Mouse (Mus musculus): Measurements from ENCODE around the gene Gstm6. TPM values are rescaled to one million over a fixed set of nuclear protein-coding genes. Genes with fewer than 3 reads are reported as not detected.
"Not testable (repeated sequence)": the region's sequence is repeated elsewhere in the genome, so short reads cannot be mapped to it uniquely, and the experiment has no call there.

Gstm6 gene
- polyA plus RNA-seq (2015; fragmentation: Nextera tagmentation; extraction: Ambion mirVana): 17.9 and 22.0 TPM in 2 replicates

DNA sequence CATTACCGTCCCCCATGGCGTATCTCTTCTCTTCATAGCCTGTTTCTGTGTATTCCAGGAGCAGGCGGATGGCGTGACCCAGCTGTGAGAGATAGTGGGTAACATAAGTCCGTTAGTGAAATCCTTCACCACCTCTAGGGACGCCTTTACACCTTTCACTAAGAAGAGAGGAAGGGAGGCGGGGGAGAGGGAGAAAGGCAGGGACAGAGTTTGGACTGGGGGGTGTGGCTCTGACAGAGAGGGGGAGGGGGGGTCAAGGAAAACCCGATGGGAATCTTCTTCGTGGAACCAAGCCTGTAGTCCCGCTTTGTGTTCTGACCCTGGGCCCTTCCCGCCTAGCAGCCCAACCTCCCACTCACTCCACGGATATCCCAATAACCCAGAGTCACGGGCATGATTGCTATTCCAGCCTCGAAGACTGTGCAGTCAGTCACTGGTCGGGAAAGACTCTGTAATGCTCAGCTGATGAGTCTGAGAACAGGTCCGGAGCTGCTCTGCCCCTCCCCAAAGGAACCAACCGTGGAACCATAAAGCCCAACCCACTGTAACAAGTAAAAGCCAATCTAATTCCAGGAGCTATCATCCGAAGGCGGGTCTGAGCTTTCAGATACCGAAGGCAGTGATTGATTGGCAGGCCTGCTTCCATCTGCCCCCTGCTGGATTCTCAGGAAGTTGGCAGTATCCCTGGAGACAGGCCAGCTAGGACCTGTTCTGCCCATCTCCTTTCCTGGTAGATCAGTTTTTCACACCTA is at the start of gene Gstm6:
TSS of gene Gstm6 (minus strand) at position 511 of the 752 bp plus-strand sequence.
- H3K36me3 ChIP-seq (ENCODE audit: control insufficient read depth, insufficient read depth, low read length): no peaks in the 10 kb centered on the region
- H3K9me3 ChIP-seq (ENCODE audit: control insufficient read depth, low read length): no peaks in the 10 kb centered on the region
- peak; percentile 91 for ATAC-seq
- no peaks in the 10 kb centered on the region for H3K27me3 ChIP-seq (replicated peaks; ENCODE audit: control insufficient read depth, insufficient read depth, low read length)
- WGBS: 16% methylated on average over 20 of the region's 20 CpGs
- peak within 1 kb of the TSS; percentile 28 for H3K4me3 ChIP-seq (ENCODE audit: low read length)
- H3K4me2 ChIP-seq (ENCODE audit: low read depth, low read length): peak within 1 kb of the TSS; percentile 39
- no peaks in the 10 kb centered on the region for H3K4me1 ChIP-seq (ENCODE audit: control insufficient read depth, insufficient read depth, low read length)
- H3K27ac ChIP-seq (ENCODE audit: low read length): no peak within 1 kb of the TSS
- no peak within 1 kb of the TSS for H3K9ac ChIP-seq (ENCODE audit: low read depth, low read length)

DNA sequence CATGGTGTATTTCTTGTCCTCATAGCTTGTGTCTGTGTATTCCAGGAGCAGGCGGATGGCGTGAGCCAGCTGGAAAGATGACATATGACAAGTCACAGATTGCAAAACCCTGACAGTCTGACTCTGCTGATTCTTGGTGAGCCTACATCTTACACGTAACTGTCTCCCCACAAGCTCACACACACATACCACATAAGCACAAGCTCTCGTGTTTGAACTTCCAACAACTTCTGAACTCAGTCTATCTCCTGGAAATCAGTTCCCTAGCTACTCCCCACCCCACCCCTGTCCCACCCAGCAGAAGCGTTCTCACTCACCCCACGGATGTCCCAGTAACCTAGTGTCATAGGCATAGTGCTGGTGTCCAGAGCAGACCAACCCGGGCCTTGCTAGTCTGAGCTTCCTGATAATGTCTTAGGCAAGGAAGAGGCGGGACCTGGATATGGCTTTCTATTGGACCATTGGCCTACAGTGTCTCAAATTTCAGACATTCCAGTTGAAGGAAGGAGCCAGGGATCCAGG is 42.6 kb upstream of the Gstm6 start, which contains the start of gene Gstm2:
TSS of gene Gstm2 (minus strand) at position 413 of the 522 bp plus-strand sequence.
- no peaks in the 10 kb centered on the region for H3K27me3 ChIP-seq (replicated peaks; ENCODE audit: control insufficient read depth, insufficient read depth, low read length)
- H3K36me3 ChIP-seq (ENCODE audit: control insufficient read depth, insufficient read depth, low read length): no peaks in the 10 kb centered on the region
- peak within 1 kb of the TSS; percentile 58 for H3K9ac ChIP-seq (ENCODE audit: low read depth, low read length)
- peak; percentile 98 for ATAC-seq
- 21% methylated on average over 8 of the region's 8 CpGs for WGBS
- H3K4me2 ChIP-seq (ENCODE audit: low read depth, low read length): peak within 1 kb of the TSS; percentile 44
- peaks cover 13% of the 10 kb centered on the region for H3K4me1 ChIP-seq (ENCODE audit: control insufficient read depth, insufficient read depth, low read length)
- no peaks in the 10 kb centered on the region for H3K9me3 ChIP-seq (ENCODE audit: control insufficient read depth, low read length)
- peak within 1 kb of the TSS; percentile 41 for H3K4me3 ChIP-seq (ENCODE audit: low read length)
- H3K27ac ChIP-seq (ENCODE audit: low read length): peak within 1 kb of the TSS; percentile 76

DNA sequence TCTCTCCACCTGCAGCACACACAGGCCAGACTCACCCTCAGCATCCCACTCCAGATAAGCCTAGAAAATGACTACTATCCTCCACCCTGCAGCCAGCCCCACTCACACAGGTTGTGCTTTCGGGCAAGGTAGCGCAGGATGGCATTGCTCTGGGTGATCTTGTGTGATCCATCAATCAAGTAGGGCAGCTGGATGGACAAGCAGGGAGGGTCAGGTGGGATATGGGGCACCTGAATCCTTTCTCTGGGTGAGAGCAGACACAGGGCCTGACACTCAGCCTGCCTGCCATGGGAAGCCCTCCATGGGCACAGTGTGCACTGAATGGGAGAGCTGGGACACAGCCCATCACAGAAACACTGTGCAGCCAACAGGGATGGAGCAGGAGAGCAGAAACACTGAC is 41.6 kb upstream of the Gstm6 start:
- not testable (repeated sequence) for H3K27ac ChIP-seq (ENCODE audit: low read length); ATAC-seq; H3K9me3 ChIP-seq (ENCODE audit: control insufficient read depth, low read length); H3K4me3 ChIP-seq (ENCODE audit: low read length); H3K9ac ChIP-seq (ENCODE audit: low read depth, low read length); H3K27me3 ChIP-seq (replicated peaks; ENCODE audit: control insufficient read depth, insufficient read depth, low read length); H3K36me3 ChIP-seq (ENCODE audit: control insufficient read depth, insufficient read depth, low read length)
- H3K4me2 ChIP-seq (ENCODE audit: low read depth, low read length): peak overlapping the region; percentile 44; the same call in 1 of the 2 replicates
- 93% methylated on average over 2 of the region's 2 CpGs for WGBS
- peaks cover 16% of the 10 kb centered on the region for H3K4me1 ChIP-seq (ENCODE audit: control insufficient read depth, insufficient read depth, low read length)

DNA sequence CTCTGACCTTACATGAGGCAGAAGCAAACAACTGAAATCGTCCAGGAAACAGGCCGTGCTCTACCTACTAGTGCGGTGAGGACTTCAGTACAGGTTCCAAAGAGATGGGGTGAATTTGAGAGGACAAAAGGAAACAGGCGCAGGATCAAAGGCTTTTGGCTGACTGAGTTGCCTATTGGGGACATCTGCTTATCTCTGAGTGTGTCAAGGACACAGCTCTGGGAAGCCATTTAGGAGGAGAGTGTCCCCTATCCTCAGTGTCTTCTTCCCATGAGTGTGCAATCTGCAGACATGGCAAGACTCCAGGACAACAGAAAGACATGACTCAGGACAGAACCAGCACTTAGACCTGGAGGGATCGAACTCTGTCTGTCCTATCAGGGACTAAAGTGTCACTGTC is 40.9 kb upstream of the Gstm6 start:
- H3K9ac ChIP-seq (ENCODE audit: low read depth, low read length): no peak overlapping the region
- no peak for ATAC-seq
- 76% methylated on average over 5 of the region's 5 CpGs for WGBS
- H3K4me2 ChIP-seq (ENCODE audit: low read depth, low read length): no peak overlapping the region
- no peak overlapping the region for H3K4me3 ChIP-seq (ENCODE audit: low read length)
- H3K36me3 ChIP-seq (ENCODE audit: control insufficient read depth, insufficient read depth, low read length): no peaks in the 10 kb centered on the region
- no peaks in the 10 kb centered on the region for H3K9me3 ChIP-seq (ENCODE audit: control insufficient read depth, low read length)
- no peaks in the 10 kb centered on the region for H3K27me3 ChIP-seq (replicated peaks; ENCODE audit: control insufficient read depth, insufficient read depth, low read length)
- H3K4me1 ChIP-seq (ENCODE audit: control insufficient read depth, insufficient read depth, low read length): peaks cover 18% of the 10 kb centered on the region
- no peak overlapping the region for H3K27ac ChIP-seq (ENCODE audit: low read length)

DNA sequence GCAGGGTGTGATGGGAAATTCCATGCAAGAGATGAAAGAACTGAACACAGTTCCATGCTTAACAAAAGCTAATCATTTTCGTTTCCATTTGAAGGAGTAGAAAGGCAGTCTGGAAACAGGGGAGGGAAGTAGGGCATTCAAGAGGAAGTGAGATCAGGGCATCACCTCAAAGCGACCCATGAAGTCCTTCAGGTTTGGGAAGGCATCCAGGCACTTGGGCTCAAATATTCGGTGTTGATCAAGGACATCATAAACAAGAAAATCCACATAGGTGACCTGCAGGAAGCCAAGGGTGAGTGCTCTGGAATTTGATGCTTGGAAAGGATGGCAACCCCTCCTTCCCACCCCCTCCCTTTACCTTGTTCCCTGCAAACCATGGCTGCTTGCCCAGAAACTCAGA is 40.2 kb upstream of the Gstm6 start:
- H3K9me3 ChIP-seq (ENCODE audit: control insufficient read depth, low read length): no peaks in the 10 kb centered on the region
- H3K4me3 ChIP-seq (ENCODE audit: low read length): no peak overlapping the region
- peaks cover 20% of the 10 kb centered on the region for H3K4me1 ChIP-seq (ENCODE audit: control insufficient read depth, insufficient read depth, low read length)
- ATAC-seq: no peak
- H3K36me3 ChIP-seq (ENCODE audit: control insufficient read depth, insufficient read depth, low read length): no peaks in the 10 kb centered on the region
- H3K27ac ChIP-seq (ENCODE audit: low read length): no peak overlapping the region
- H3K9ac ChIP-seq (ENCODE audit: low read depth, low read length): no peak overlapping the region
- no peaks in the 10 kb centered on the region for H3K27me3 ChIP-seq (replicated peaks; ENCODE audit: control insufficient read depth, insufficient read depth, low read length)
- H3K4me2 ChIP-seq (ENCODE audit: low read depth, low read length): no peak overlapping the region
- WGBS: 66% methylated on average over 3 of the region's 3 CpGs

DNA sequence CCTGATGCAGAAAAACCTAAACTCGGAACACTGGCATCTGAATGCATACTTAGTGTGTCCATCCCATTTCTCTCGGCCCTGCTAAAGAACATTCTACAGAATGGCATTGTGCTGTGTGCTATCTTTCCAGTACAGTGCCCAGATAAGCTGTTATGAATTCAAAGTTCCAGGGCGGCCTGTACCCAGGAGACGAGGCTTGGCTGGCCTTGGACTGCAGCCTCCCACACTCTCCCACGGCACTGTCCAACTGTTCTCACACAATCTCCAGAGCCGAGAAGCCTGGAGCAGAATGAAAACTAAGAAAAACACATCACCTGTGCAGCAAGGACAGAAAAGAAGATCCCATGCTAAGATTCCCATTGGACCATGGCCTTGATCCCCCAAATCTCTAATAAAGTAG is 39.2 kb upstream of the Gstm6 start:
- H3K27ac ChIP-seq (ENCODE audit: low read length): no peak overlapping the region
- WGBS: 74% methylated on average over 6 of the region's 6 CpGs
- no peaks in the 10 kb centered on the region for H3K27me3 ChIP-seq (replicated peaks; ENCODE audit: control insufficient read depth, insufficient read depth, low read length)
- no peaks in the 10 kb centered on the region for H3K9me3 ChIP-seq (ENCODE audit: control insufficient read depth, low read length)
- H3K4me3 ChIP-seq (ENCODE audit: low read length): no peak overlapping the region
- ATAC-seq: no peak
- H3K4me1 ChIP-seq (ENCODE audit: control insufficient read depth, insufficient read depth, low read length): peaks cover 24% of the 10 kb centered on the region
- H3K4me2 ChIP-seq (ENCODE audit: low read depth, low read length): no peak overlapping the region
- H3K9ac ChIP-seq (ENCODE audit: low read depth, low read length): no peak overlapping the region
- H3K36me3 ChIP-seq (ENCODE audit: control insufficient read depth, insufficient read depth, low read length): no peaks in the 10 kb centered on the region

DNA sequence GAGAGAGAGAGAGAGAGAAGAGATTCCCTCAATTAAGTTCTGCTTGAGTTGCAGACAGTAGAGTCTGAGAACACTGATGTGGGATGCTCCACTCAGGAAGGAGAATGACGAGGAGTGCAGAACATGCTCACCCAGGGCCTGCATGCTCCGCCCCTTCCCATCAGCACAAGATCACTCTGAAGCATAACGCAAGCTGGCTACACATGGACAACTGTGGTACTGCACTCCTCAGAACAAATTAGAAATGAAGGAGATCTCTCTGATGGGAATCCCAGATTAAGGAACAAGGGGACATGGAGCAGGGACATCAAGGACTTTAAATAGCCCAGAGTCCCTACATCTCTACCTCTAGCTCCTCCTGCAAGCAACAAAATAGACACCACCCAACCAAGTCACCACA is 37.7 kb upstream of the Gstm6 start:
- Histone ChIP-seq H3K9me3 (ENCODE audit: control insufficient read depth, low read length) (no peaks in the 10 kb centered on the region), H3K9ac (ENCODE audit: low read depth, low read length) (no peak overlapping the region), H3K4me1 (ENCODE audit: control insufficient read depth, insufficient read depth, low read length) (peaks cover 21% of the 10 kb centered on the region), H3K4me2 (ENCODE audit: low read depth, low read length) (no peak overlapping the region), H3K27me3 (replicated peaks; ENCODE audit: control insufficient read depth, insufficient read depth, low read length) (no peaks in the 10 kb centered on the region), H3K27ac (ENCODE audit: low read length) (no peak overlapping the region), H3K4me3 (ENCODE audit: low read length) (no peak overlapping the region), H3K36me3 (ENCODE audit: control insufficient read depth, insufficient read depth, low read length) (no peaks in the 10 kb centered on the region)
- 68% methylated on average over 3 of the region's 3 CpGs for WGBS
- ATAC-seq: no peak

DNA sequence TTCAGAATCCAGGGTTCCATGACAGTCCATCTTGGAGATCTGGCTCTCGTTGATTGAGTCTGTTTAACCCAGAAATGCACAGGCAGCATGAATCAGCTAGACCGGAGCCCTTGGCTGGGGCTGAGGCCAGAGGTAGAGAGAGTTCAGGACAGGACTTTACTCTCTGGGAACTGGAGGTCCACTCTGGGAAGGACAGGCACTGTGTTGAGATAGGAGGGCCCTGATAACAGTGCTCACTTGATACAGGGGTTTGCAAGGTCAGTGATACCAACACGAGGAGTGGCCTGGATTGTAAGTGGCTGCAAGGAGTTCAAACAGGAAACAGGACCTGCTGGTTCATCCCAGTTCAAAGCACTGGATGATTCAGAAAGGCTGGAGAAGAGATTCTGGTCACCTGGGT is 34.1 kb upstream of the Gstm6 start:
- peak; percentile 96 for ATAC-seq
- Histone ChIP-seq H3K9ac (ENCODE audit: low read depth, low read length) (no peak overlapping the region), H3K27me3 (replicated peaks; ENCODE audit: control insufficient read depth, insufficient read depth, low read length) (no peaks in the 10 kb centered on the region), H3K9me3 (ENCODE audit: control insufficient read depth, low read length) (no peaks in the 10 kb centered on the region), H3K4me3 (ENCODE audit: low read length) (no peak overlapping the region), H3K36me3 (ENCODE audit: control insufficient read depth, insufficient read depth, low read length) (no peaks in the 10 kb centered on the region), H3K4me1 (ENCODE audit: control insufficient read depth, insufficient read depth, low read length) (peaks cover 15% of the 10 kb centered on the region), H3K27ac (ENCODE audit: low read length) (peak overlapping the region; percentile 74), H3K4me2 (ENCODE audit: low read depth, low read length) (no peak overlapping the region)
- 49% methylated on average over 3 of the region's 3 CpGs for WGBS

DNA sequence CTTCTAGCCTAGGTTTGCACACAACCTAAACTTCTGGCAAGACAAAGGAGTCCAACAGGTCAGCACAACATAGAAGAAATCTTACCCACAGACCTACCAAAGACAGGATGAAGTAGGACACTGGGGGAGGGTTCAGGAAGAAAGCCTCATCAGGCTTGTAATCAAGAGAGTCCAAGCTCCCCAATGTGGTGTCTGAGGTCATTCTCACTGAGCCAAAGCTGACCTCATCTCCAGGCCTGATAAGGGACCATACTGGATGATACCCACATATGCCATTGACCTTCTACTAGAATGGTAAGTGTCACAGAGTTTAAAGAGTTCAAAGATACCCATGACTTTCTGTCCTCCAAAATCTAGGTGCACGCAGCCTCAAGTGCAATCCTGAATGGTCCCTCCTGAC is 30.7 kb upstream of the Gstm6 start:
- 100% methylated on average over 1 of the region's 1 CpGs for WGBS
- no peak for ATAC-seq
- H3K9ac ChIP-seq (ENCODE audit: low read depth, low read length): no peak overlapping the region

More for the DNA sequence above, 30.7 kb upstream of the Gstm6 start:
- no peaks in the 10 kb centered on the region for H3K9me3 ChIP-seq (ENCODE audit: control insufficient read depth, low read length)
- no peaks in the 10 kb centered on the region for H3K36me3 ChIP-seq (ENCODE audit: control insufficient read depth, insufficient read depth, low read length)
- H3K4me2 ChIP-seq (ENCODE audit: low read depth, low read length): no peak overlapping the region
- H3K4me1 ChIP-seq (ENCODE audit: control insufficient read depth, insufficient read depth, low read length): peaks cover 11% of the 10 kb centered on the region
- H3K4me3 ChIP-seq (ENCODE audit: low read length): no peak overlapping the region
- H3K27me3 ChIP-seq (replicated peaks; ENCODE audit: control insufficient read depth, insufficient read depth, low read length): no peaks in the 10 kb centered on the region
- H3K27ac ChIP-seq (ENCODE audit: low read length): no peak overlapping the region
